21 mouse cellular contexts compared by ENCODE assay signal in genomic region chr6:94164753-94165536, GRCm38 (mm10).
DNase-seq lines count a peak whose midpoint lies in the region; ATAC-seq and TF ChIP-seq lines count a peak whose summit lies in the region.
"Had no signal": no experiment of that assay in that cellular context is flagged by ENCODE, and none has a peak within 500 bp of the region (broad histone marks: within the 10 kb centered on the region; RNA-seq: fewer than 3 reads in every experiment).

No protein-coding gene starts in this region.

- TF ChIP-seq CTCF in lung, embryonic 14.5 days (IDR thresholded peaks at IDR 0.05; ENCODE audit: low read depth): no peak
- TF ChIP-seq CTCF in lung, adult 2 months (IDR thresholded peaks at IDR 0.05; ENCODE audit: insufficient read depth, low read length): no peak
- TF ChIP-seq CTCF in forebrain, postnatal 0 days (IDR thresholded peaks at IDR 0.05; ENCODE audit: low read depth): no peak

- 65% methylated on average over 9 of the region's 9 CpGs for WGBS in lung, embryonic 14.5 days
- 69% methylated on average over 9 of the region's 9 CpGs for WGBS in lung, adult 2 months
- 70% methylated on average over 9 of the region's 9 CpGs for WGBS in intestine, embryonic 15.5 days
- 72% methylated on average over 9 of the region's 9 CpGs for WGBS in stomach, embryonic 14.5 days
- WGBS in liver, embryonic 11.5 days: 72% methylated on average over 9 of the region's 9 CpGs
- WGBS in hindbrain, embryonic 12.5 days: 87% methylated on average over 9 of the region's 9 CpGs
- WGBS in forebrain, postnatal 0 days: 85% methylated on average over 9 of the region's 9 CpGs

- no peak for DNase-seq in lung, embryonic 14.5 days
- no peak for DNase-seq in lung, adult 2 months
- DNase-seq in ZHBTc4 (ENCODE audit: low read depth, low spot score): peak; percentile 43
- no peak for DNase-seq in liver, embryonic 11.5 days (ENCODE audit: low spot score)
- no peak for DNase-seq in forebrain, postnatal 0 days
- DNase-seq: cerebellum, adult 2 months; cerebellum, postnatal 36 days; heart, postnatal 14 days; kidney, adult 2 months; kidney, postnatal 10 days; layer of hippocampus, postnatal 36 days; retina, postnatal 1 day; right cerebral cortex, postnatal 4 days; thymus, adult 18-20 months had no signal

- H3K9ac ChIP-seq in lung, embryonic 14.5 days: no peak overlapping the region
- H3K9ac ChIP-seq in intestine, embryonic 15.5 days: no peak overlapping the region
- no peak overlapping the region for H3K9ac ChIP-seq in stomach, embryonic 14.5 days (replicated peaks; ENCODE audit: low read depth, low read length)
- no peak overlapping the region for H3K9ac ChIP-seq in liver, embryonic 11.5 days (ENCODE audit: low read depth, low read length)
- no peak overlapping the region for H3K9ac ChIP-seq in hindbrain, embryonic 12.5 days
- H3K9ac ChIP-seq in forebrain, postnatal 0 days: no peak overlapping the region

- H3K27ac ChIP-seq in lung, embryonic 14.5 days (ENCODE audit: low read depth): peak overlapping the region; percentile 16; the same call in 1 of the 2 replicates
- peak overlapping the region; percentile 71 for H3K27ac ChIP-seq in intestine, embryonic 15.5 days
- peak overlapping the region; percentile 81 for H3K27ac ChIP-seq in stomach, embryonic 14.5 days (ENCODE audit: low read length)
- H3K27ac ChIP-seq in liver, embryonic 11.5 days (ENCODE audit: low read depth, low read length): no peak overlapping the region
- no peak overlapping the region for H3K27ac ChIP-seq in hindbrain, embryonic 12.5 days
- no peak overlapping the region for H3K27ac ChIP-seq in forebrain, postnatal 0 days (ENCODE audit: low read depth, low read length)

- H3K9me3 ChIP-seq in lung, embryonic 14.5 days (ENCODE audit: low read depth, low read length): no peaks in the 10 kb centered on the region
- no peaks in the 10 kb centered on the region for H3K9me3 ChIP-seq in intestine, embryonic 15.5 days
- no peaks in the 10 kb centered on the region for H3K9me3 ChIP-seq in stomach, embryonic 14.5 days (ENCODE audit: control insufficient read depth, low read depth, low read length)
- H3K9me3 ChIP-seq in liver, embryonic 11.5 days (ENCODE audit: control insufficient read depth, low read length): no peaks in the 10 kb centered on the region
- no peaks in the 10 kb centered on the region for H3K9me3 ChIP-seq in hindbrain, embryonic 12.5 days (replicated peaks)
- no peaks in the 10 kb centered on the region for H3K9me3 ChIP-seq in forebrain, postnatal 0 days (ENCODE audit: low read length)

- no peak for TF ChIP-seq POLR2A in lung, adult 2 months (IDR thresholded peaks at IDR 0.05; ENCODE audit: borderline replicate concordance, extremely low read depth, low read depth, low read length)

- no peak overlapping the region for H3K4me2 ChIP-seq in lung, embryonic 14.5 days
- H3K4me2 ChIP-seq in intestine, embryonic 15.5 days (replicated peaks): peak overlapping the region; percentile 14; the same call in 1 of the 2 replicates
- H3K4me2 ChIP-seq in stomach, embryonic 14.5 days (replicated peaks; ENCODE audit: low read depth, low read length): no peak overlapping the region
- H3K4me2 ChIP-seq in liver, embryonic 11.5 days: no peak overlapping the region
- no peak overlapping the region for H3K4me2 ChIP-seq in hindbrain, embryonic 12.5 days (replicated peaks)
- no peak overlapping the region for H3K4me2 ChIP-seq in forebrain, postnatal 0 days (ENCODE audit: low read depth)
- H3K4me2 ChIP-seq: heart, embryonic 11.5 days had no signal

- H3K4me1 ChIP-seq in lung, embryonic 14.5 days (ENCODE audit: insufficient read depth): peaks cover 24% of the 10 kb centered on the region
- H3K4me1 ChIP-seq in lung, adult 2 months (ENCODE audit: control insufficient read depth, insufficient read depth, low read length): peaks cover 4% of the 10 kb centered on the region; the same call in 1 of the 2 replicates
- peaks cover 32% of the 10 kb centered on the region for H3K4me1 ChIP-seq in intestine, embryonic 15.5 days (replicated peaks)
- peaks cover 19% of the 10 kb centered on the region for H3K4me1 ChIP-seq in stomach, embryonic 14.5 days (ENCODE audit: control insufficient read depth, insufficient read depth, low read length)
- H3K4me1 ChIP-seq in liver, embryonic 11.5 days (replicated peaks; ENCODE audit: control insufficient read depth, insufficient read depth, low read length): peaks cover 27% of the 10 kb centered on the region
- H3K4me1 ChIP-seq in hindbrain, embryonic 12.5 days: peaks cover 30% of the 10 kb centered on the region
- no peaks in the 10 kb centered on the region for H3K4me1 ChIP-seq in forebrain, postnatal 0 days (ENCODE audit: insufficient read depth)

- no peak overlapping the region for H3K4me3 ChIP-seq in lung, embryonic 14.5 days (ENCODE audit: low read depth, low read length)
- no peak overlapping the region for H3K4me3 ChIP-seq in lung, adult 2 months (replicated peaks; ENCODE audit: extremely low read depth, low read depth, low read length)
- H3K4me3 ChIP-seq in intestine, embryonic 15.5 days (replicated peaks): no peak overlapping the region
- no peak overlapping the region for H3K4me3 ChIP-seq in stomach, embryonic 14.5 days (ENCODE audit: low read depth, low read length)
- H3K4me3 ChIP-seq in liver, embryonic 11.5 days (ENCODE audit: low read depth, low read length): no peak overlapping the region
- no peak overlapping the region for H3K4me3 ChIP-seq in hindbrain, embryonic 12.5 days
- H3K4me3 ChIP-seq in forebrain, postnatal 0 days (ENCODE audit: low read depth, low read length): no peak overlapping the region
- H3K4me3 ChIP-seq: layer of hippocampus, adult 2 months had no signal

- no peak; the same call in 1 of the 2 replicates for ATAC-seq in lung, embryonic 14.5 days (ENCODE audit: insufficient read depth)
- ATAC-seq in intestine, embryonic 15.5 days: peak; percentile 80
- ATAC-seq in stomach, embryonic 14.5 days (ENCODE audit: insufficient number of reproducible peaks, insufficient read depth, low FRiP score, low read depth): peak; percentile 64
- no peak for ATAC-seq in liver, embryonic 11.5 days (replicated peaks; ENCODE audit: low FRiP score)
- no peak for ATAC-seq in hindbrain, embryonic 12.5 days (ENCODE audit: low FRiP score)
- no peak for ATAC-seq in forebrain, postnatal 0 days
- ATAC-seq: hindbrain, embryonic 16.5 days; midbrain, embryonic 16.5 days had no signal

- H3K27me3 ChIP-seq in lung, embryonic 14.5 days (ENCODE audit: insufficient read depth, low read length): no peaks in the 10 kb centered on the region
- H3K27me3 ChIP-seq in intestine, embryonic 15.5 days (replicated peaks): no peaks in the 10 kb centered on the region
- no peaks in the 10 kb centered on the region for H3K27me3 ChIP-seq in stomach, embryonic 14.5 days (ENCODE audit: control insufficient read depth, insufficient read depth, low read length)
- no peaks in the 10 kb centered on the region for H3K27me3 ChIP-seq in liver, embryonic 11.5 days (replicated peaks; ENCODE audit: control insufficient read depth, insufficient read depth, low read length)
- no peaks in the 10 kb centered on the region for H3K27me3 ChIP-seq in hindbrain, embryonic 12.5 days
- no peaks in the 10 kb centered on the region for H3K27me3 ChIP-seq in forebrain, postnatal 0 days (ENCODE audit: insufficient read depth, low read length)

- H3K36me3 ChIP-seq in lung, embryonic 14.5 days (ENCODE audit: insufficient read depth): no peaks in the 10 kb centered on the region
- no peaks in the 10 kb centered on the region for H3K36me3 ChIP-seq in intestine, embryonic 15.5 days
- H3K36me3 ChIP-seq in stomach, embryonic 14.5 days (ENCODE audit: control insufficient read depth, insufficient read depth, low read length): no peaks in the 10 kb centered on the region
- H3K36me3 ChIP-seq in liver, embryonic 11.5 days (ENCODE audit: control insufficient read depth, insufficient read depth, low read length): no peaks in the 10 kb centered on the region
- H3K36me3 ChIP-seq in hindbrain, embryonic 12.5 days: no peaks in the 10 kb centered on the region
- H3K36me3 ChIP-seq in forebrain, postnatal 0 days (ENCODE audit: insufficient read depth): no peaks in the 10 kb centered on the region

Comparison
In these comparisons a context has a peak if more than half of its experiments do, and no peak if none do; other contexts are left out.
1. ATAC-seq: peak in intestine, embryonic 15.5 days (single experiment) and stomach, embryonic 14.5 days (single experiment); none in lung, embryonic 14.5 days (single experiment), liver, embryonic 11.5 days (single experiment), hindbrain, embryonic 12.5 days (single experiment) and forebrain, postnatal 0 days (single experiment).
2. H3K27ac ChIP-seq: peak in lung, embryonic 14.5 days (single experiment), intestine, embryonic 15.5 days (single experiment) and stomach, embryonic 14.5 days (single experiment); none in liver, embryonic 11.5 days (single experiment), hindbrain, embryonic 12.5 days (single experiment) and forebrain, postnatal 0 days (single experiment).